Mouse (Mus musculus): Measurements from ENCODE around the gene Gm8356.

Gm8356 gene

GRCm38 (mm10) chr14:6537190-6537589 is at the start of gene Gm8356:
Gm8356 (minus strand) TSS chr14:6537290.
- 100% methylated on average over 1 of the region's 2 CpGs for WGBS

GRCm38 (mm10) chr14:6486331-6486730 is 50.8 kb downstream of the Gm8356 start:
- WGBS = 55% methylated on average over 1 of the region's 1 CpGs

DNA sequence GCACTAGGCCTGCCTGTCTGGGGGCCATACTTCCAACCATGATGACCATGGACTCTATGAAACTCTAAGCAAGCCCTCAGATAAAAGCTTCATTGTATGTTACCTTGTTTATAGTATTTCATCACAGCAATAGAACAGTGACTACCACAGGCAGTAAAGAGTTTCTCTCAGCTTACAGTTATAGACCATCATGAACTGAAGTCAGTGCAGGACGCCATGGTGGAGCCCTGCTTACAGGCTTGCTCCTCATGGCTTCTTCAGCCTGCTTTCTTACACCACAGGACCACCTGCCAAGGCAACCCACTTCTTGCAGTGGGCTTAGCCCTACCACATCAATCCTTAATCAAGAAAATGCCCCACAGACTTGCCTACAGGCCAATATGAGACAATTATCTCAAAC is 51.5 kb downstream of the Gm8356 start:
- 90% methylated on average over 1 of the region's 1 CpGs for WGBS

GRCm38 (mm10) chr14:6482126-6482525 is 55.0 kb downstream of the Gm8356 start:
- WGBS = 80% methylated on average over 8 of the region's 8 CpGs

All from cerebral cortex, adult 2 months (tissue).